Mouse (Mus musculus) natural killer cell, adult 2 months (primary cell): ENCODE results near the gene Dglucy.
"Not testable (repeated sequence)": the region's sequence is repeated elsewhere in the genome, so short reads cannot be mapped to it uniquely, and the experiment has no call there.

ENCODE experiments used
- DNase-seq, 2 experiments: peaks; one replicate each; pipeline ENCODE4 v3.0.0; 2022; ENCODE audit warnings: low spot score in 2 of 2

Dglucy gene

DNA sequence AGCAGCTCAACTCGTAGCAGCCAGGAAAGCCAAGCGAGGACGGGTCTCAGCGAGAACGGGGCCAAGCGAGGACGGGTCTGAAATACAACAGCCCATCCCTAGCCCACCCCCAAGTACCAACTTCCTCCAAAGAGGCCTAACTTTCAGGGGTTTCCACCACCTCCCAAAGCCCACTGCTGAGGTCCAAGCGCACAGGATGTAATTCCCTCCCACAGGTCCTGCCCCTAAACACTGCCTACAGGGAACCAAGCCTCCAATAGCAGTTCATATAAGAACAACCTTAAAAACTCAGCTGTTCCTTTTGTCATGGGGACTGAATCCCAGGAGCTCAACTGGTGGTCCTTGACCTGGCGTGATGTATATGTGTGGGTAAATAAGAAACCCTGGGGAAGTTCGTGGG lies 1.6 kb downstream of the Dglucy start:
- no peak for DNase-seq

- DNase-seq = no peak
These were observed 2.7 kb downstream of the Dglucy start for GRCm38 (mm10) chr12:100781428-100782120.

DNA sequence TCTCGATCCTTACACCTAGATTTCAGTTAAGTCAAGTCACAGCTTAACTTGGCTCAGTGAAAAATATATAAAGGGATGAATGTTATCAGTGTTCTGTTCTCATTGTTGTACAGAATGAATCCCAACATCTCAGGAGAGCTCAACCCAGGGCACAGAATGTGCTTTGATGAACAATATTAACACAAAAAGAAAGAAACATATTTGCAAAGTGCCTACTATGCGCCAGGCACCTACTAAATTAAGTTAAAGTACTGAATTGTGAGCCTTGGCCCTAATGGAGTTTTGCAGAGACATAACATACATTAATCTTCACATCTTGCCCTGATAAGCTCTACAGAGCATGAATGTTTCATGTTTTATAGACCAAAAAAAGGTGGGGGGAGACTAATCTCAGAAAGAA lies 5.3 kb downstream of the Dglucy start:
- DNase-seq = no peak

- no peak for DNase-seq
These were observed 6.5 kb downstream of the Dglucy start for GRCm38 (mm10) chr12:100785344-100785743.

- DNase-seq = no peak
These were observed 11.2 kb downstream of the Dglucy start for GRCm38 (mm10) chr12:100789981-100790550.

DNA sequence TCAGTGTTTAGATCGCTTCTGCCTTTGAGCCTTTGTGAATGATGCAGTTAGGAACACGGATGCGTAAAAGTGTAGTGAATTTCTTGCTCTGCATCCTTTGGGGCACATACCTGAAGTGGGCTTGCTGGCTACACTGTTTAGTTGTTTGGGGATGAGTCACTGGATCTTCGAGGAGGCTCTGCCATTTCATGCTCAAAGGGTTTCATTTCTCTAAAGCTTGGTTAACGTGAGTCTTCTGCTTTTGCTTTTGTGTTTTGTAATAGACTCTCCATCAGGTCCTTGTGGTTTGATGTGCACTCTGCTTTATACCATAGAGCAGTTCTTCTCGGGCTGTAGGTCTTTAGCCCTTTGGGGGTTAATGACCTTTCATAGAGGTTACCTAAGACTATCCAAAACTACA lies 12.6 kb downstream of the Dglucy start:
- no peak for DNase-seq

- no peak for DNase-seq
These were observed 15.8 kb downstream of the Dglucy start for GRCm38 (mm10) chr12:100794450-100795230.

- no peak for DNase-seq
These were observed 16.7 kb downstream of the Dglucy start for GRCm38 (mm10) chr12:100795390-100796036.

GRCm38 (mm10) chr12:100803391-100803790 lies 24.5 kb downstream of the Dglucy start:
- not testable (repeated sequence) for DNase-seq

DNA sequence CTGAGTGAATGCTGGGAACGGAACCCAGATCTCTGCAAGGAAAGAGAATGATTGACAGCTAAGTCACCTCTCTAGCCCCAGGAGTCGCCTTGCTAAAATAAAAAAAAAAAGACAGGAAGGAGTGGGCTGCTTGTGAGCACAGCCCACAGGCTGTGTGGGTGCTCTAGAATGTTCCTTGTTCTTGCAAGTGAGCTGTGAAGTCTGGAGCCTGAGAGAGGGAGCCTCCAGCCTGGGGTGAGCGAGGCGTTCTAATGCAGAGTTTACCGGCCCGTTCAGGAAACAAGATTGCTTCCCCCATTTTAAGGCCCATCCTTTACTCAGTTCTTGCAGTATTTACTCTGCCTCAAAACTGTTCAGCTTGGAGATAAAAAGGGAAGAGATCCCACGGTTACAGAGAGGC lies 28.4 kb downstream of the Dglucy start:
- no peak for DNase-seq

DNA sequence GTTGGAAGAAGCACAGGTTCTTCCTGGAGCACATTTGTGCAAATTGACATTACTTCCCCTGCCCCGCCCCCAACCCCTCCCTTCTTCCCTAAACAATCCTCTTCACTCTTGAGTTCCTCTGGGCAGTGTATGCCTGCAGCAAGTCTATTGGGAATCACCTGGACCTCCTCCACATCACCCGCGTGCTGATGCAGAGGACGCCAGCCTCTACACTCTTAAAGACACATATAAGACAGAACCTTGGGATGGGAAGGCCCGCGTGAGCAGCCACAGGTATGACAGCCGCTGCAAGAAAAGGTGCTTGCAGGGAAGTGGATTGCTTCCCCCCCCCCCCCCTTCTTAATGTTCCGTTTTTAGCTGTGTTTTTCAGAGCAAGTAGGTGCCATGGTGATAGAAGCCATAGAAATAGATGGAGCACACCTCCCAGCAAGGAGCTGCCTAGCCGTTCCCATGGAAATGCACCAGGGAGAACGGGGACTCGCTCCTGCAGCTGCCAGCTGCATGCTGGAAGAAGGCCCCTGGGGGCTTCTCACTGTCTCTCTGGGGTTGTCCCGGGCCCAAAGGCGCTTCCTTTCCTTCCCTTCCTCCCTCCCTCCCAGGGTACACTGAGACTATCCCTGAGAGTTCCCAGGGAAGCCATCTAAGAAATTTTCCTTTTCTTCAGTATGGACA lies 29.9 kb downstream of the Dglucy start:
- no peak for DNase-seq

- no peak for DNase-seq
These were observed 31.7 kb downstream of the Dglucy start for GRCm38 (mm10) chr12:100810542-100810941.

GRCm38 (mm10) chr12:100813901-100814300 lies 35.0 kb downstream of the Dglucy start:
- no peak for DNase-seq

DNA sequence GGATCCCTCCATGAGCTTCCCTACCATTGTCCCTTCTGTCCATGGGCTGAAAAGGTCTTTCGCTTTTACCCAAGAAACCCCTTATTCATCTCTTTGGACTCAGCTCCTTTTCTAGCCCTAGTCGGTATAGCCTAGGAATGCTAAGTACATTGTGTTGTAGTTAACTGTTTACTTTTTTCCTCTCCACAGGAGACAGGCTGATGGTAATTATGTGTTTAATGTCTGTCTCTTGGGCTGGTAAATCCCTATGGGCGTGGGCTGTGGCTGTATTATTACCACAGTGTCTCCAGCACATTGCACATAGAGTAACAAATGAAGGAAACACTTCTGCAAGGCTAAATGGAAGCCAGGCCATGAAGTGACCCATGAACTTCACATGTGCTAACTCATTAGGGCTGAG lies 35.8 kb downstream of the Dglucy start:
- no peak for DNase-seq

- no peak for DNase-seq
These were observed 38.0 kb downstream of the Dglucy start for GRCm38 (mm10) chr12:100816906-100817305.

DNA sequence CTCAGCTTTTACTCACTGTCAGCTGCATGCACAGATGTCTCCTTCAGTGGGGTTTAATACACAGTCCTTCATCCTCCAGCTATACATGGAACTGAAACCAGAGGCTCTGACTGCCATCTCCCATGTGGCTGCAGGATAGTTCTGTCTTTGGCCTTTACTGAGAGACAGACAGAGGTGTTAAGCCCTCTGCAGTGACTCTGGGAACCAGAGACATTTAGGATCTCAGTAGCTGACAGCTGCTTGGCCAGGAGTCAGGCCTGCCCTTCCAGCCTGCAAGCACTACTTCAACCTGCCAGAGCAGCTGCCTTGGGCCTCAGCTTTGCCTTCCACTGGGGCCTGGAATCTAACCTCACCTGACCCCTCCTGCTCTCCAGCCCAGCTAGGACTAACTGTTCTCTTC lies 41.1 kb downstream of the Dglucy start:
- DNase-seq = no peak

GRCm38 (mm10) chr12:100831021-100831420 lies 52.2 kb downstream of the Dglucy start:
- no peak for DNase-seq

DNA sequence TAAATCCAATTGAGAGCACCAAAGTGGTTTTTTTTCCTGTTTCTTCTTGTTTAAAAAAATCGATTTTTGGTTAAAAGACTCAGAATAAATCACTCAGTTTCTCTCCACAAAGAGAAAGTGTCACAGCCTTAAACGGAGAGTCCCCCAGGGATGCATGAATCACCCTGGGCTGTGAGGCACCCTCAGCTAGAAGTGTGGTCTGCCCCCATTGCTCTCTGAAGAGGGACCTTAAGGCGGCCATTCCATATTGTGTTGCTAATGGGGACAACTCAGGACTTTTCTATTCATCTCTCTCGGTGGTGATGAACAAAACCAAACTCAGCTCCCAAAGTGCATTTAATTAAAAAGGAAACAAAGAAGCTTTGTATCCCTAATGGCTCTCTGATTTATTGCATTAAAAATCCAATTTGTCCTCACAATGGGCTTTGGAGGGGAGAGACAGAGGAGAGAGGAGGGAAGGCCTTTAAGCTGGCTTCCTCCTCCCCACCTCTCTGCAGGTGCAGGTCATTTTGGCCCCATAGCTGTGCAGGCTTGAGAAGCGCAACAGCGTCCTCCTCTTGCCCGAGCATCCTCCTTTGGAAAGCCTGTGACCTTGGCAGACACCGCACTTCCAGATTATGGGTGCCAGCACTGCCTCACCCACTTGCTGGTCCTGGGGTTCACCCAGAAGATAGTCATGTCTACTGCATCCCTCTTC lies 52.9 kb downstream of the Dglucy start:
- DNase-seq = no peak

DNA sequence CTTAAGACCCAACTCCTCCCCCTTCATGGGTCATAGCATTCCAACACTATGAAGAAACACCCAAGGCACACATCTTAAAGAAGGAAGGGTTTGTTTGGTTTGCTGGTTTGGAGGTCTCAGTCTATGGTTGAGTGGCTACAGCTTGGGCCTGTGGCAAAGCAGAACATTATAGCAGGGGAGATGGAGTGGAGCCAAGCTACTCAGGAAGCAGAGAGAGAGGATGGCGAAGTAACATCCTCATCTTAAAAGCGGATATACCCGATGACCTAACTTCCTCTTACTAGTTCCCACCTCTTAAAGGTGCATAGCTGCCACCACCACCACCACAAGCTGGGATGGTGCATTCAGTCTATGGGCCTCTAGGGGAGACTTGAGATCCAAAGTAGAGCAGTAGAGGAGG lies 58.4 kb downstream of the Dglucy start:
- DNase-seq = peak; percentile 36 to 50

DNA sequence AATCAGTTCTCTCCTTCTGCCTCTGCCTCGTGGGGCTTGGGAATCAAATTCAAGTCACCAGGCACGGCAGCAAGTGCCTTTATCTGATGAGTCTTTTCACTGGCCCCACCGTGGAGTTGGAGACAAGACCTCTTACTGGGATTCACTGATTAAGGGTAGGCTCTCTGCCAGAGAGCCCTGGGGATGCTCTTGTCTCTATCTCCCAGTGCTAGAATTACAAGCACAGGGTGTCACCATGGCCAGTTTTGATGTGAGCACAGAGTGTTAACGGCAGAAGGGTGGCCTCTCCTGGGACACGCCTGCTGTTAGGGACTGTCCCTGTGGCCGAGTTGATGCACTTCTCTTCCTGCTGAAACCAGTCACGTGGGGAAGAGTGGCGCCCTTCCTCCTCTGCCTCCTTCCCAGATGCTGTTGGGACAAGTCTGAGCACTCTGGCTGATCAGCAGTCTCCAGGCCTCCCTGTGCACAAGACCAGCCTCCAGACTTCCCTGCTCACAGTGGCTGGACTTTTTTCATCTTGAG lies 60.3 kb downstream of the Dglucy start:
- peak in 1 of 2 experiments; percentile 21 for DNase-seq

DNA sequence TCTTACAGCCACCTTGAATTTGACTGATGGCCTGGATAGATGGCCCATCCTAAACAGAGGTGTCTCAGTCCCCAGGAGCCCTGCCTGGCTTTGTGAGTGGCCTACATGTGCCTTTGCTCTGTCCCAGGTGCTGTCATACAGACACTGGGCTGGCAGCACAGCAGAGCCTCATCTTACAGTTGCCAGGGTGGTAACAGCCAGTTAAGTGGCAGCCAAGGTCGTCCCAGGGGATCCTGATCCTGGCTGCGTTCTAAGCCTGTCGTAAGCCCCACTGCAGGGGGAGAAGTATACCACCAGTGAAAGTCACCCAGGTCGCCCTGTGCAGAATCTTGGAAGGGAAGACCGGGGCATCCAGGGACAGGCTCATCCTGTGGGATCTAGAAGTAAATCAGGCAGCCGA lies 61.1 kb downstream of the Dglucy start:
- no peak for DNase-seq
